Comparison of ENCODE assay signal across 1 mouse cellular context in the genomic region with DNA sequence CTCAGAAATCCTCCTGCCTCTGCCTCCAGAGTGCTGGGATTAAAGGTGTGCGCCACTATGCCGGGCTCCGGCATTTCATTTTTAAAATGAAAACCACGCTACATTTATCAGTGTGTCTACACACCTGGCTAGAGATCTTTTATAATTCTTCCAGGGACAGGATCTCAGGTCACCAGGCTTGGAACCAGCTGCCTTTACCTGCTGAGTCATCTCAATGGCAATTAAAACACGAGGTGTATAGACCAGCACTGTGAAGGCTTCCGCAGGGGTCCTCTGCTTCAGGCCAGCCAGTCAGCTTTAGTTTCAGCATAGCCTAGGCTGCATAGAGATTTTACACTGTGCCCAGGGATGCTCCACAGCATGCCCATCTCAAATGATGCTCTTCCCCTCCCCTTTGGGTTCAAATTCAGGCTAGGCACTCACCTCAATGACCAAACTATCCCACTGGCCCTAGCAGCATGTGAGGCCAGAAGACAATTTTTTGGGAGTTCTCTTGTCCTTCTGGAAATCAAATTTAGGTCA.
TF ChIP-seq lines count a peak whose summit lies in the region.

No protein-coding gene starts in this region.

TF ChIP-seq in C2C12, 6 proteins besides CTCF, POLR2A, EP300 and RAD21 (continued from another document):
- TF ChIP-seq MAX (IDR thresholded peaks at IDR 0.05) (no peak), MYOD1 (IDR thresholded peaks at IDR 0.05; ENCODE audit: control insufficient read depth, insufficient read length, low read depth) (no peak), FOSL1 (IDR thresholded peaks at IDR 0.05; ENCODE audit: insufficient read depth, low read length, poor library complexity, severe bottlenecking) (no peak)
TF ChIP-seq in C2C12: peak in this region for 0.
